Mouse (Mus musculus): ENCODE measurements at regions not wholly inside any gene's neighbourhood (a gene's known extent, or its start where the extent isn't known, plus 50 kb on each side); places are given as distances from the start of the nearest gene placed in this dataset.

- Histone ChIP-seq H3K36me3 (ENCODE audit: control insufficient read depth, insufficient read depth) (no peaks in the 10 kb centered on the region), H3K4me2 (ENCODE audit: low read length) (no peak overlapping the region), H3K9ac (replicated peaks; ENCODE audit: low read depth, low read length) (no peak overlapping the region), H3K27ac (ENCODE audit: low read length) (no peak overlapping the region), H3K9me3 (ENCODE audit: control insufficient read depth, low read length) (no peaks in the 10 kb centered on the region), H3K27me3 (replicated peaks; ENCODE audit: control insufficient read depth, insufficient read depth, low read length) (no peaks in the 10 kb centered on the region), H3K4me1 (replicated peaks; ENCODE audit: control insufficient read depth, insufficient read depth, low read length) (0 out of 2 replicates have a peak, but pooled peaks cover 4% of the 10 kb centered on the region), H3K4me3 (replicated peaks; ENCODE audit: low read length) (no peak overlapping the region)
- no peak for ATAC-seq
- 50% methylated on average over 8 of the region's 8 CpGs for WGBS
Measured at GRCm38 (mm10) chr1:57076696-57077095, 98.2 kb upstream of the Satb2 start.

GRCm38 (mm10) chr1:57080306-57080705 is 101.9 kb upstream of the Satb2 start:
- ATAC-seq, result no peak
- Histone ChIP-seq H3K9me3 (ENCODE audit: control insufficient read depth, low read length) (no peaks in the 10 kb centered on the region), H3K4me2 (ENCODE audit: low read length) (no peak overlapping the region), H3K4me1 (replicated peaks; ENCODE audit: control insufficient read depth, insufficient read depth, low read length) (peaks cover 18% of the 10 kb centered on the region), H3K27me3 (replicated peaks; ENCODE audit: control insufficient read depth, insufficient read depth, low read length) (no peaks in the 10 kb centered on the region), H3K9ac (replicated peaks; ENCODE audit: low read depth, low read length) (no peak overlapping the region), H3K36me3 (ENCODE audit: control insufficient read depth, insufficient read depth) (no peaks in the 10 kb centered on the region), H3K27ac (ENCODE audit: low read length) (no peak overlapping the region), H3K4me3 (replicated peaks; ENCODE audit: low read length) (no peak overlapping the region)
- 79% methylated on average over 4 of the region's 4 CpGs for WGBS

- Histone ChIP-seq H3K4me3 (replicated peaks; ENCODE audit: low read length) (no peak overlapping the region), H3K4me1 (replicated peaks; ENCODE audit: control insufficient read depth, insufficient read depth, low read length) (peaks cover 15% of the 10 kb centered on the region), H3K4me2 (ENCODE audit: low read length) (peak overlapping the region; percentile 36), H3K27me3 (replicated peaks; ENCODE audit: control insufficient read depth, insufficient read depth, low read length) (no peaks in the 10 kb centered on the region), H3K9ac (replicated peaks; ENCODE audit: low read depth, low read length) (0 out of 2 replicates have a peak overlapping the region, but pooled peaks have one; percentile 11), H3K9me3 (ENCODE audit: control insufficient read depth, low read length) (no peaks in the 10 kb centered on the region), H3K36me3 (ENCODE audit: control insufficient read depth, insufficient read depth) (no peaks in the 10 kb centered on the region), H3K27ac (ENCODE audit: low read length) (peak overlapping the region; percentile 71)
- 9% methylated on average over 17 of the region's 17 CpGs for WGBS
- peak; percentile 86 for ATAC-seq
Measured at GRCm38 (mm10) chr1:57083134-57083533, 104.7 kb upstream of the Satb2 start.

GRCm38 (mm10) chr1:57083540-57084083 is 105.2 kb upstream of the Satb2 start:
- Histone ChIP-seq H3K9ac (replicated peaks; ENCODE audit: low read depth, low read length) (no peak overlapping the region), H3K4me1 (replicated peaks; ENCODE audit: control insufficient read depth, insufficient read depth, low read length) (peaks cover 15% of the 10 kb centered on the region), H3K27me3 (replicated peaks; ENCODE audit: control insufficient read depth, insufficient read depth, low read length) (no peaks in the 10 kb centered on the region), H3K4me2 (ENCODE audit: low read length) (no peak overlapping the region), H3K4me3 (replicated peaks; ENCODE audit: low read length) (no peak overlapping the region), H3K27ac (ENCODE audit: low read length) (peak overlapping the region; percentile 71), H3K36me3 (ENCODE audit: control insufficient read depth, insufficient read depth) (no peaks in the 10 kb centered on the region), H3K9me3 (ENCODE audit: control insufficient read depth, low read length) (no peaks in the 10 kb centered on the region)
- ATAC-seq, result peak; percentile 27; the same call in 1 of the 2 replicates
- WGBS, result 79% methylated on average over 6 of the region's 6 CpGs

- 55% methylated on average over 18 of the region's 18 CpGs for WGBS
- peak; percentile 73 for ATAC-seq
- no peaks in the 10 kb centered on the region for H3K4me1 ChIP-seq (replicated peaks; ENCODE audit: control insufficient read depth, insufficient read depth, low read length)
- H3K4me3 ChIP-seq (replicated peaks; ENCODE audit: low read length), result no peak overlapping the region
- H3K27ac ChIP-seq (ENCODE audit: low read length), result no peak overlapping the region
- H3K4me2 ChIP-seq (ENCODE audit: low read length), result no peak overlapping the region
- H3K9ac ChIP-seq (replicated peaks; ENCODE audit: low read depth, low read length), result no peak overlapping the region
- H3K36me3 ChIP-seq (ENCODE audit: control insufficient read depth, insufficient read depth), result no peaks in the 10 kb centered on the region
- no peaks in the 10 kb centered on the region for H3K27me3 ChIP-seq (replicated peaks; ENCODE audit: control insufficient read depth, insufficient read depth, low read length)
- H3K9me3 ChIP-seq (ENCODE audit: control insufficient read depth, low read length), result no peaks in the 10 kb centered on the region
Measured at GRCm38 (mm10) chr1:57095361-57096247, 117.2 kb upstream of the Satb2 start.

GRCm38 (mm10) chr1:57096248-57096600 is 117.8 kb upstream of the Satb2 start:
- Histone ChIP-seq H3K9me3 (ENCODE audit: control insufficient read depth, low read length) (no peaks in the 10 kb centered on the region), H3K9ac (replicated peaks; ENCODE audit: low read depth, low read length) (no peak overlapping the region), H3K36me3 (ENCODE audit: control insufficient read depth, insufficient read depth) (no peaks in the 10 kb centered on the region), H3K4me1 (replicated peaks; ENCODE audit: control insufficient read depth, insufficient read depth, low read length) (no peaks in the 10 kb centered on the region), H3K27ac (ENCODE audit: low read length) (no peak overlapping the region), H3K27me3 (replicated peaks; ENCODE audit: control insufficient read depth, insufficient read depth, low read length) (no peaks in the 10 kb centered on the region), H3K4me2 (ENCODE audit: low read length) (no peak overlapping the region), H3K4me3 (replicated peaks; ENCODE audit: low read length) (no peak overlapping the region)
- ATAC-seq, result no peak
- WGBS, result 58% methylated on average over 4 of the region's 4 CpGs

GRCm38 (mm10) chr1:57096740-57097139 is 118.3 kb upstream of the Satb2 start:
- Histone ChIP-seq H3K4me2 (ENCODE audit: low read length) (no peak overlapping the region), H3K27ac (ENCODE audit: low read length) (no peak overlapping the region), H3K9me3 (ENCODE audit: control insufficient read depth, low read length) (no peaks in the 10 kb centered on the region), H3K9ac (replicated peaks; ENCODE audit: low read depth, low read length) (no peak overlapping the region), H3K4me1 (replicated peaks; ENCODE audit: control insufficient read depth, insufficient read depth, low read length) (no peaks in the 10 kb centered on the region), H3K4me3 (replicated peaks; ENCODE audit: low read length) (no peak overlapping the region), H3K36me3 (ENCODE audit: control insufficient read depth, insufficient read depth) (no peaks in the 10 kb centered on the region), H3K27me3 (replicated peaks; ENCODE audit: control insufficient read depth, insufficient read depth, low read length) (no peaks in the 10 kb centered on the region)
- 78% methylated on average over 8 of the region's 8 CpGs for WGBS
- no peak for ATAC-seq

GRCm38 (mm10) chr1:57100614-57101013 is 122.2 kb upstream of the Satb2 start:
- H3K9me3 ChIP-seq (ENCODE audit: control insufficient read depth, low read length), result no peaks in the 10 kb centered on the region
- no peak for ATAC-seq
- no peaks in the 10 kb centered on the region for H3K27me3 ChIP-seq (replicated peaks; ENCODE audit: control insufficient read depth, insufficient read depth, low read length)
- WGBS, result 60% methylated on average over 2 of the region's 2 CpGs
- H3K9ac ChIP-seq (replicated peaks; ENCODE audit: low read depth, low read length), result no peak overlapping the region
- H3K36me3 ChIP-seq (ENCODE audit: control insufficient read depth, insufficient read depth), result no peaks in the 10 kb centered on the region
- no peaks in the 10 kb centered on the region for H3K4me1 ChIP-seq (replicated peaks; ENCODE audit: control insufficient read depth, insufficient read depth, low read length)
- H3K4me3 ChIP-seq (replicated peaks; ENCODE audit: low read length), result no peak overlapping the region
- no peak overlapping the region for H3K4me2 ChIP-seq (ENCODE audit: low read length)
- H3K27ac ChIP-seq (ENCODE audit: low read length), result no peak overlapping the region

- 59% methylated on average over 10 of the region's 10 CpGs for WGBS
- Histone ChIP-seq H3K4me3 (replicated peaks; ENCODE audit: low read length) (no peak overlapping the region), H3K4me1 (replicated peaks; ENCODE audit: control insufficient read depth, insufficient read depth, low read length) (no peaks in the 10 kb centered on the region), H3K9ac (replicated peaks; ENCODE audit: low read depth, low read length) (no peak overlapping the region), H3K27ac (ENCODE audit: low read length) (no peak overlapping the region), H3K9me3 (ENCODE audit: control insufficient read depth, low read length) (no peaks in the 10 kb centered on the region), H3K4me2 (ENCODE audit: low read length) (no peak overlapping the region), H3K27me3 (replicated peaks; ENCODE audit: control insufficient read depth, insufficient read depth, low read length) (no peaks in the 10 kb centered on the region), H3K36me3 (ENCODE audit: control insufficient read depth, insufficient read depth) (no peaks in the 10 kb centered on the region)
- ATAC-seq, result no peak
Measured at GRCm38 (mm10) chr1:57107308-57107707, 128.9 kb upstream of the Satb2 start.

All from forebrain, embryonic 16.5 days (tissue).